ENCODE assay signal across 8 mouse cellular contexts in the genomic region with DNA sequence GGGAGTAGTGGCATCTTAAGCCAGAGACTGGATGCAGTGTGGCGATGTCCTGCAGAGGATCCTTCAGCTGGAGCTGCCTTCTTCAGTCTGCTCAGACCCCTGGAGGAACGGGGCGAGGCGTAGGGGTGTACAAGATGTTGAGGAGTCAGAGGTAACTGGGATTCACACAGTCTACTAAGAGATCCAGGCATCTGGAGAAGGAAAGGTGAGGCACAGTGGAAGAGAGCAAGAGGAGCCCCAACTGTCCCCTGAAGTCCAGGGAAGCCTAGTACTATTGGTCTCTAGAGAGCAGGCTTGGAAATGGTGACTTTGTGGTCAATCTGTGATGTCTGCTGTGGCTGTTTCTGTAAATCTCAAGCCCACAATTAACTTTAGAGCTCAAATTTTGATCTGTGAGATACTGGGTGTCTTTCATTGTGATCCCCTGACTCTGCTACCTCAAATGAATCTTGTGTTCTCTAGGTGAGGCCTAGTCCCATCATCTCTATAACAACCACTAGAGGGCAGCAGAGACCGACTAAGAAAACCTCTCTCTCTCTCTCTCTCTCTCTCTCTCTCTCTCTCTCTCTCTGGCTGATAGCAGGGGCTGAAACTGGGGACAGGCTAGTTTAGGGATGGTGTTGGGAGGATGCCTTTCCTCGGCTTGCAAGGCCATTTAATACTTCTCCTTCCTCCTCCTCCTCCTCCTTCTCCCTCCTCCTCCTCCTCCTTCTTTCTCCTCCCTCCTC. TPM values are rescaled to one million over a fixed set of nuclear protein-coding genes. Genes with fewer than 3 reads are reported as not detected.
A peak's percentile ranks its signal among the peaks of the same experiment; 100 is the strongest.
DNase-seq lines count a peak whose midpoint lies in the region; ATAC-seq and TF ChIP-seq lines count a peak whose summit lies in the region.

No protein-coding gene starts in this region.

- H3K4me1 ChIP-seq in lung, embryonic 15.5 days, result no peaks in the 10 kb centered on the region
- H3K4me1 ChIP-seq in stomach, postnatal 0 days (replicated peaks; ENCODE audit: control insufficient read depth, insufficient read depth), result no peaks in the 10 kb centered on the region

- no peak overlapping the region for H3K27ac ChIP-seq in lung, embryonic 15.5 days
- H3K27ac ChIP-seq in stomach, postnatal 0 days (replicated peaks), result no peak overlapping the region

- H3K27me3 ChIP-seq in lung, embryonic 15.5 days, result no peaks in the 10 kb centered on the region
- no peaks in the 10 kb centered on the region for H3K27me3 ChIP-seq in stomach, postnatal 0 days (ENCODE audit: control insufficient read depth, insufficient read depth, low read length)

- no peaks in the 10 kb centered on the region for H3K36me3 ChIP-seq in lung, embryonic 15.5 days
- H3K36me3 ChIP-seq in stomach, postnatal 0 days (ENCODE audit: control insufficient read depth, insufficient read depth, low read length), result no peaks in the 10 kb centered on the region

- H3K4me2 ChIP-seq in lung, embryonic 15.5 days, result no peak overlapping the region
- H3K4me2 ChIP-seq in stomach, postnatal 0 days (replicated peaks; ENCODE audit: low read depth), result no peak overlapping the region

- peak; percentile 46; the same call in 1 of the 2 replicates for ATAC-seq in lung, embryonic 15.5 days (ENCODE audit: borderline replicate concordance, extremely low read depth, low FRiP score, low TSS enrichment)
- peak; percentile 54; the same call in 1 of the 2 replicates for ATAC-seq in erythroid progenitor cell, adult 5-6 weeks (replicated peaks; ENCODE audit: low FRiP score, poor library complexity, severe bottlenecking)
- ATAC-seq in megakaryocyte progenitor cell, adult 5-6 weeks (replicated peaks; ENCODE audit: poor library complexity), result peak; percentile 90
- ATAC-seq in stomach, postnatal 0 days (ENCODE audit: low FRiP score, low TSS enrichment), result 0 out of 2 replicates have a peak, but pooled peaks have one; percentile 15

- no peak overlapping the region for H3K4me3 ChIP-seq in lung, embryonic 15.5 days
- H3K4me3 ChIP-seq in stomach, postnatal 0 days (ENCODE audit: low read depth, low read length), result no peak overlapping the region

- no peak for DNase-seq in lung, postnatal 25 days (ENCODE audit: low spot score)
- peak; percentile 7 to 24 for DNase-seq in adrenal gland, postnatal 36 days
- DNase-seq in induced T-regulatory cell, adult 2 months (ENCODE audit: low read depth), result peak; percentile 69
- DNase-seq in stomach, postnatal 0 days (ENCODE audit: low spot score), result no peak
- no peak for DNase-seq in ovary, postnatal 14 days (ENCODE audit: low spot score)

- peak; percentile 84 for TF ChIP-seq CTCF in stomach, postnatal 0 days (IDR thresholded peaks at IDR 0.05; ENCODE audit: low read depth)

- no peak for TF ChIP-seq EP300 in stomach, postnatal 0 days (optimal IDR thresholded peaks at IDR 0.05)

- no peaks in the 10 kb centered on the region for H3K9me3 ChIP-seq in lung, embryonic 15.5 days
- no peaks in the 10 kb centered on the region for H3K9me3 ChIP-seq in stomach, postnatal 0 days (ENCODE audit: control insufficient read depth, low read length)

- WGBS in lung, embryonic 15.5 days, result 55% methylated on average over 6 of the region's 6 CpGs
- 57% methylated on average over 6 of the region's 6 CpGs for WGBS in stomach, postnatal 0 days

- no peak overlapping the region for H3K9ac ChIP-seq in lung, embryonic 15.5 days
- no peak overlapping the region for H3K9ac ChIP-seq in stomach, postnatal 0 days (ENCODE audit: low read length)

RNA-seq across cellular contexts. Expression of gene Dmrta2, which starts 50.8 kb away (rescaled TPM):
- polyA plus RNA-seq in lung, embryonic 15.5 days (2015; fragmentation: Nextera tagmentation; extraction: Ambion mirVana), result 0.09 and 0.14 TPM in 2 replicates
- under 1 TPM in 1 of 2 experiments, not detected in 1; 0.13 TPM for total RNA-seq in adrenal gland, postnatal 36 days (2021)
- total RNA-seq in erythroid progenitor cell, adult 5-6 weeks (2015; ENCODE audit: low replicate concordance), result not detected in 2 replicates
- 0.51 TPM in 1 of 2 replicates, not detected in the other for total RNA-seq in erythroid progenitor cell, adult 5-6 weeks (2017; ENCODE audit: low replicate concordance)
- total RNA-seq in megakaryocyte progenitor cell, adult 5-6 weeks (2015), result not detected in 2 replicates
- not detected in 2 replicates for total RNA-seq in megakaryocyte progenitor cell, adult 5-6 weeks (2017)
- 0.05 TPM in 1 of 2 replicates, not detected in the other for polyA plus RNA-seq in stomach, postnatal 0 days (2015; fragmentation: Nextera tagmentation; extraction: Ambion mirVana)

Comparison
In these comparisons a context has a peak if more than half of its experiments do, and no peak if none do; other contexts are left out.
1. ATAC-seq: peak in every context shown above with its lines; median percentile 90 in megakaryocyte progenitor cell, adult 5-6 weeks; 54 in erythroid progenitor cell, adult 5-6 weeks; 46 in lung, embryonic 15.5 days; 15 in stomach, postnatal 0 days.
2. DNase-seq: peak in adrenal gland, postnatal 36 days (2 of 2) and induced T-regulatory cell, adult 2 months (single experiment); none in lung, postnatal 25 days (single experiment), stomach, postnatal 0 days (single experiment) and ovary, postnatal 14 days (single experiment).